Mouse (Mus musculus) G1E (cell line): ENCODE results near the gene Hnrnpa2b1.

Experiments
- CTCF ChIP-seq: IDR thresholded peaks from 2 replicates; pipeline ENCODE4 v1.5.1; 2012; ENCODE audit warnings: low read depth, low read length, inconsistent platforms, mixed read lengths
- GATA1 ChIP-seq: IDR thresholded peaks from 2 replicates; pipeline ENCODE4 v1.6.1; 2012; ENCODE audit warnings: borderline replicate concordance, low read length, inconsistent platforms, mixed read lengths
- GATA2 ChIP-seq: IDR thresholded peaks from 2 replicates; pipeline ENCODE4 v1.6.1; 2012; ENCODE audit warnings: low read depth, low read length, inconsistent platforms, borderline replicate concordance
- POLR2AphosphoS5 ChIP-seq: IDR thresholded peaks from 2 replicates; pipeline ENCODE4 v1.6.1; 2012; ENCODE audit warnings: low read depth, low read length, inconsistent platforms; ENCODE audit not compliant: insufficient replicate concordance

DNA sequence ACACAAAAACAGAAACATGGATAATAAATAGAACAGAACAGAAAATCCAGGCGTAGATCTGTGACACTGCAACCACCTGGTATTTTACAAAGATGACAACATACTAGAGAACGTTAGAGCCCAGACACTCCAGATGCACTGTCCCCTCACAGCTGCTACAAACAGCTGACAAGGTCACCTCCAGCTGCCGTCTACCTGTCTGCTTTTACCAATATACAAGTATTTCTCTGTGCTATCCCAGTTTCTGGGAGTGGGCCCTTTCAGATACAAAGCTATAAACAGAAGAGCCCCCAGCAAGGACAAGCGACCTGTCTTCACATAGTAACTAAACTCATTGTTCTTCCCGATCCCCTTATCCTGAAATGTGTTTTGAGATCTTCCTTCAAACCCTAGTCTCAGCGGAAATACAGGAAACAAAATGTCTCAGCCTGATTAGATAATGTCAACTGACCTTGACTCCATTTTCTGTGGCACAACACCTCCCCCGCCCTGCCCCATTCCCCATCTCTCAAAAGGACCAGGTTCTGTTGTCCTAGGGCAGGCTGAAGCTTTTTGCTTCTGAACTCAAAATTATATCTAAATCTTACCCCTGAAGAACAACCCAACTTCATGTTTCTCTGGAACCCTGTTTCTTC is 16.5 kb upstream of the Hnrnpa2b1 start:
- TF ChIP-seq CTCF (no peak), GATA1 (no peak), GATA2 (no peak), POLR2AphosphoS5 (no peak)
